24 mouse cellular contexts compared by ENCODE assay signal in the genomic region with DNA sequence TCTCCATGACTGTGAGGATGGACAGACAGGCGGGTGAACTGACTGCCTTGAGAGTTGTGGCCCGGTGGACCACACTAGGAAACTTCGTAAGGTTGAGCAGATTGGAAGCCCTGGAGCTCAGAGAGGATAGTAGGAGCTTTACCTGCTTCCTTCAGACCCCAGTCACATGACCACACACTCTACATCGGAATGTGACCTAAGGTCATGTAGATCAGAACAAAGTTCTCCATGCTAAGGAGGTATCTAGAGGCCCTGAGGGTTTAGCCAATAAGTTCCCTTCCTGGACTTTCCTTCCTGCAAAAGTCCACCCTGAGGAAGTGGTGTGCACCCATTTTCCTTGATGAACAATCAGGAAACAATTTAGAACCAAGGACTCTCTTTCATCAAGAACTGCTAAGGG. TPM values are rescaled to one million over a fixed set of nuclear protein-coding genes. Genes with fewer than 3 reads are reported as not detected.
DNase-seq lines count a peak whose midpoint lies in the region; ATAC-seq and TF ChIP-seq lines count a peak whose summit lies in the region.
"Had no signal": no experiment of that assay in that cellular context is flagged by ENCODE, and none has a peak within 500 bp of the region (broad histone marks: within the 10 kb centered on the region; RNA-seq: fewer than 3 reads in every experiment).

No protein-coding gene starts in this region.

- no peak for TF ChIP-seq CTCF in lung, postnatal 0 days (IDR thresholded peaks at IDR 0.05)

- no peaks in the 10 kb centered on the region for H3K27me3 ChIP-seq in lung, embryonic 15.5 days
- no peaks in the 10 kb centered on the region for H3K27me3 ChIP-seq in lung, postnatal 0 days (replicated peaks; ENCODE audit: insufficient read depth, low read length)
- H3K27me3 ChIP-seq: forebrain, embryonic 13.5 days; heart, embryonic 13.5 days; hindbrain, embryonic 12.5 days; hindbrain, embryonic 15.5 days had no signal

- H3K27ac ChIP-seq in lung, embryonic 15.5 days = no peak overlapping the region
- H3K27ac ChIP-seq in lung, postnatal 0 days (ENCODE audit: low read length) = no peak overlapping the region
- H3K27ac ChIP-seq: forebrain, embryonic 10.5 days; forebrain, embryonic 13.5 days; gastrocnemius, adult 2 months; heart, embryonic 13.5 days; hindbrain, embryonic 12.5 days; hindbrain, embryonic 15.5 days had no signal

- no peak overlapping the region for H3K4me2 ChIP-seq in lung, embryonic 15.5 days
- no peak overlapping the region for H3K4me2 ChIP-seq in lung, postnatal 0 days (replicated peaks; ENCODE audit: low read depth, low read length)
- H3K4me2 ChIP-seq: forebrain, embryonic 13.5 days; heart, embryonic 13.5 days; hindbrain, embryonic 12.5 days; hindbrain, embryonic 15.5 days had no signal

- WGBS in lung, embryonic 15.5 days = 95% methylated on average over 4 of the region's 4 CpGs
- 94% methylated on average over 4 of the region's 4 CpGs for WGBS in lung, postnatal 0 days

- peaks cover 9% of the 10 kb centered on the region for H3K4me1 ChIP-seq in lung, embryonic 15.5 days
- peaks cover 11% of the 10 kb centered on the region; the same call in 1 of the 2 replicates for H3K4me1 ChIP-seq in lung, postnatal 0 days (ENCODE audit: insufficient read depth, low read depth, low read length)

- DNase-seq in lung, postnatal 0 days (ENCODE audit: low spot score) = no peak
- DNase-seq in ES-CJ7 (ENCODE audit: low read depth, low spot score) (peak; percentile 52), ZHBTc4 (ENCODE audit: low read depth, low spot score) (peak; percentile 69)
- DNase-seq in natural killer cell, adult 2 months (ENCODE audit: low spot score in 2 of 2) = no peak
- no peak for DNase-seq in T-cell, adult 2 months (ENCODE audit: low spot score)
- DNase-seq: adrenal gland, adult 8-10 months; adrenal gland, postnatal 25 days; cerebellum, adult 11-12 months; cerebellum, adult 8-10 months; cerebellum, postnatal 10 days; cerebellum, postnatal 36 days; forebrain, postnatal 0 days; gastrocnemius, adult 2 months; gastrocnemius, postnatal 25 days; heart, adult 18-20 months; kidney, adult 18-20 months had no signal

- H3K9me3 ChIP-seq in lung, embryonic 15.5 days = no peaks in the 10 kb centered on the region
- no peaks in the 10 kb centered on the region for H3K9me3 ChIP-seq in lung, postnatal 0 days (ENCODE audit: low read length)
- H3K9me3 ChIP-seq: forebrain, embryonic 13.5 days; heart, embryonic 13.5 days; hindbrain, embryonic 12.5 days; hindbrain, embryonic 15.5 days had no signal

- no peak for TF ChIP-seq EP300 in lung, postnatal 0 days (IDR thresholded peaks at IDR 0.05)

- no peaks in the 10 kb centered on the region for H3K36me3 ChIP-seq in lung, embryonic 15.5 days
- H3K36me3 ChIP-seq in lung, postnatal 0 days (ENCODE audit: insufficient read depth, low read length) = no peaks in the 10 kb centered on the region
- H3K36me3 ChIP-seq: hindbrain, embryonic 15.5 days had no signal

- 0 out of 2 replicates have a peak, but pooled peaks have one; percentile 8 for ATAC-seq in lung, embryonic 15.5 days (ENCODE audit: borderline replicate concordance, extremely low read depth, low FRiP score, low TSS enrichment)
- ATAC-seq in lung, postnatal 0 days = no peak
- ATAC-seq: activated CD4-positive, CD25-positive, alpha-beta regulatory T cell, adult 4 months; CD4-positive, CD25-positive, alpha-beta regulatory T cell, adult 4 months; forebrain, embryonic 13.5 days; forebrain, postnatal 0 days had no signal

- no peak overlapping the region for H3K9ac ChIP-seq in lung, embryonic 15.5 days
- no peak overlapping the region for H3K9ac ChIP-seq in lung, postnatal 0 days (replicated peaks; ENCODE audit: low read depth)
- H3K9ac ChIP-seq: forebrain, embryonic 13.5 days; forebrain, postnatal 0 days; heart, embryonic 13.5 days; hindbrain, embryonic 12.5 days; hindbrain, embryonic 15.5 days had no signal

- no peak overlapping the region for H3K4me3 ChIP-seq in lung, embryonic 15.5 days
- H3K4me3 ChIP-seq in lung, postnatal 0 days (ENCODE audit: low read depth, low read length) = no peak overlapping the region
- H3K4me3 ChIP-seq: forebrain, embryonic 10.5 days; forebrain, embryonic 13.5 days; gastrocnemius, adult 2 months; heart, embryonic 13.5 days; hindbrain, embryonic 12.5 days; hindbrain, embryonic 15.5 days had no signal

RNA-seq across cellular contexts. Expression of gene Rsf1, which starts 12.7 kb away (rescaled TPM):
- polyA plus RNA-seq in lung, embryonic 15.5 days (2015; fragmentation: Nextera tagmentation; extraction: Ambion mirVana) = 20.9 and 21.9 TPM in 2 replicates
- 16.2 and 17.4 TPM in 2 replicates for polyA plus RNA-seq in lung, postnatal 0 days (2015; fragmentation: Nextera tagmentation; extraction: Ambion mirVana)

RNA-seq across cellular contexts. Expression of gene Aamdc, which starts 13.1 kb away (rescaled TPM):
- polyA plus RNA-seq in lung, embryonic 15.5 days (2015; fragmentation: Nextera tagmentation; extraction: Ambion mirVana) = 46.4 and 50.2 TPM in 2 replicates
- 56.1 and 56.3 TPM in 2 replicates for polyA plus RNA-seq in lung, postnatal 0 days (2015; fragmentation: Nextera tagmentation; extraction: Ambion mirVana)

Comparison
In these comparisons a context has a peak if more than half of its experiments do, and no peak if none do; other contexts are left out.
1. DNase-seq: peak in ES-CJ7 (single experiment) and ZHBTc4 (single experiment); none in lung, postnatal 0 days (single experiment), natural killer cell, adult 2 months (0 of 2) and T-cell, adult 2 months (single experiment).